Mouse (Mus musculus) neural tube, embryonic 14.5 days (tissue): ENCODE results near the gene Gpr35. TPM values are rescaled to one million over a fixed set of nuclear protein-coding genes. Genes with fewer than 3 reads are reported as not detected.

Experiments
- ATAC-seq: fragments of 200-750 bp; cut with Nextera tagmentation; 2 replicates; pipeline ENCODE4 v1.8.0; 2017; ENCODE audit warnings: low read depth, mild to moderate bottlenecking, moderate TSS enrichment, moderate library complexity
- H3K27ac ChIP-seq: fragments of 300-500 bp; sonication (generic); 2 replicates; pipeline ENCODE4 v1.5.1; 2014; ENCODE audit warnings: low read depth, mild to moderate bottlenecking, control low read depth, low read length, moderate library complexity, mixed read lengths
- H3K27me3 ChIP-seq: fragments of 300-500 bp; sonication (generic); 2 replicates; pipeline ENCODE4 v1.6.1; 2014; ENCODE audit warnings: low read length; ENCODE audit not compliant: control insufficient read depth, insufficient read depth
- H3K36me3 ChIP-seq: fragments of 300-500 bp; sonication (generic); 2 replicates; pipeline ENCODE4 v1.6.1; 2014; ENCODE audit warnings: low read length, mixed read lengths; ENCODE audit not compliant: control insufficient read depth, insufficient read depth
- H3K4me1 ChIP-seq: fragments of 300-500 bp; sonication (generic); 2 replicates; pipeline ENCODE4 v1.6.1; 2014; ENCODE audit warnings: low read length; ENCODE audit not compliant: control insufficient read depth, insufficient read depth
- H3K4me2 ChIP-seq: fragments of 300-500 bp; sonication (generic); 2 replicates; pipeline ENCODE4 v1.6.1; 2014; ENCODE audit warnings: mild to moderate bottlenecking, low read depth, low read length, control low read depth
- H3K4me3 ChIP-seq: fragments of 300-500 bp; sonication (generic); 2 replicates; pipeline ENCODE4 v1.5.1; 2014; ENCODE audit warnings: low read depth, low read length, control low read depth, mixed read lengths
- H3K9ac ChIP-seq: fragments of 300-500 bp; sonication (generic); replicated peaks from 2 replicates; pipeline ENCODE4 v1.6.1; 2014; ENCODE audit warnings: low read depth, mild to moderate bottlenecking, control low read depth, low read length, mixed read lengths
- H3K9me3 ChIP-seq: fragments of 300-500 bp; sonication (generic); 2 replicates; pipeline ENCODE4 v1.6.1; 2016; ENCODE audit warnings: low read length; ENCODE audit not compliant: control insufficient read depth
- WGBS: fragments of 180-500 bp; shearing (Covaris S2); extraction: QIAGEN DNeasy Blood & Tissue Kit; methylation state at CpG from one replicate; pipeline ENCODE4 v1.1.7; 2014; 5-methylcytosine and 5-hydroxymethylcytosine counted together
- polyA plus RNA-seq: library from polyadenylated mRNA; unstranded; fragments of >200 nt; fragmentation: Nextera tagmentation; extraction: Ambion mirVana; gene quantifications from 2 replicates; pipeline ENCODE4 v1.2.1, GENCODE M21; 2014

Gene Gpr35
- polyA plus RNA-seq, 1 experiment from 2014 or later = 0.44 TPM

- Histone ChIP-seq H3K4me1 (no peaks in the 10 kb centered on the region), H3K9me3 (no peaks in the 10 kb centered on the region), H3K4me3 (no peak overlapping the region), H3K27me3 (no peaks in the 10 kb centered on the region), H3K4me2 (no peak overlapping the region), H3K27ac (no peak overlapping the region), H3K36me3 (no peaks in the 10 kb centered on the region), H3K9ac (no peak overlapping the region)
- ATAC-seq = no peak
- WGBS = 89% methylated on average over 7 of the region's 7 CpGs
These were observed 21.5 kb downstream of the Gpr35 start for GRCm38 (mm10) chr1:92971879-92972795.

- Histone ChIP-seq H3K4me1 (no peaks in the 10 kb centered on the region), H3K9me3 (no peaks in the 10 kb centered on the region), H3K36me3 (no peaks in the 10 kb centered on the region), H3K27me3 (no peaks in the 10 kb centered on the region), H3K4me3 (no peak overlapping the region), H3K27ac (no peak overlapping the region), H3K4me2 (no peak overlapping the region), H3K9ac (no peak overlapping the region)
- no peak for ATAC-seq
- 69% methylated on average over 1 of the region's 1 CpGs for WGBS
These were observed 22.2 kb downstream of the Gpr35 start for GRCm38 (mm10) chr1:92972854-92973253.

- no peaks in the 10 kb centered on the region for H3K27me3 ChIP-seq
- no peak overlapping the region for H3K9ac ChIP-seq
- H3K9me3 ChIP-seq = no peaks in the 10 kb centered on the region
- H3K4me1 ChIP-seq = no peaks in the 10 kb centered on the region
- no peak overlapping the region for H3K27ac ChIP-seq
- 61% methylated on average over 6 of the region's 6 CpGs for WGBS
- H3K4me2 ChIP-seq = no peak overlapping the region
- no peak overlapping the region for H3K4me3 ChIP-seq
- H3K36me3 ChIP-seq = no peaks in the 10 kb centered on the region
- no peak for ATAC-seq
These were observed 25.5 kb downstream of the Gpr35 start for GRCm38 (mm10) chr1:92976141-92976566.

- Histone ChIP-seq H3K9ac (no peak overlapping the region), H3K4me3 (no peak overlapping the region), H3K9me3 (no peaks in the 10 kb centered on the region), H3K4me2 (no peak overlapping the region), H3K36me3 (no peaks in the 10 kb centered on the region), H3K4me1 (no peaks in the 10 kb centered on the region), H3K27me3 (no peaks in the 10 kb centered on the region), H3K27ac (no peak overlapping the region)
- ATAC-seq = no peak
- WGBS = 61% methylated on average over 7 of the region's 7 CpGs
These were observed 28.0 kb downstream of the Gpr35 start for GRCm38 (mm10) chr1:92978645-92979044.

- H3K9me3 ChIP-seq = no peaks in the 10 kb centered on the region
- H3K9ac ChIP-seq = no peak overlapping the region
- H3K4me1 ChIP-seq = no peaks in the 10 kb centered on the region
- no peaks in the 10 kb centered on the region for H3K36me3 ChIP-seq
- WGBS = 48% methylated on average over 11 of the region's 11 CpGs
- no peaks in the 10 kb centered on the region for H3K27me3 ChIP-seq
- ATAC-seq = no peak
- H3K4me2 ChIP-seq = no peak overlapping the region
- no peak overlapping the region for H3K27ac ChIP-seq
- H3K4me3 ChIP-seq = no peak overlapping the region
These were observed 28.5 kb downstream of the Gpr35 start for GRCm38 (mm10) chr1:92979073-92979602.

- H3K27me3 ChIP-seq = no peaks in the 10 kb centered on the region
These were observed 30.6 kb downstream of the Gpr35 start for GRCm38 (mm10) chr1:92981056-92981845.

GRCm38 (mm10) chr1:92982931-92983605 lies 32.4 kb downstream of the Gpr35 start:
- no peak for ATAC-seq
- Histone ChIP-seq H3K4me1 (no peaks in the 10 kb centered on the region), H3K4me2 (no peak overlapping the region), H3K27me3 (no peaks in the 10 kb centered on the region), H3K36me3 (no peaks in the 10 kb centered on the region), H3K9me3 (no peaks in the 10 kb centered on the region), H3K9ac (no peak overlapping the region), H3K4me3 (no peak overlapping the region), H3K27ac (no peak overlapping the region)
- 95% methylated on average over 17 of the region's 17 CpGs for WGBS

More at GRCm38 (mm10) chr1:92981056-92981845, 30.6 kb downstream of the Gpr35 start:
- no peak for ATAC-seq
- Histone ChIP-seq H3K4me2 (no peak overlapping the region), H3K36me3 (no peaks in the 10 kb centered on the region), H3K9me3 (no peaks in the 10 kb centered on the region), H3K9ac (no peak overlapping the region), H3K4me3 (no peak overlapping the region), H3K4me1 (no peaks in the 10 kb centered on the region), H3K27ac (no peak overlapping the region)
- 79% methylated on average over 7 of the region's 7 CpGs for WGBS

GRCm38 (mm10) chr1:92984999-92985398 lies 34.3 kb downstream of the Gpr35 start:
- Histone ChIP-seq H3K4me1 (no peaks in the 10 kb centered on the region), H3K9me3 (no peaks in the 10 kb centered on the region), H3K4me2 (no peak overlapping the region), H3K27me3 (no peaks in the 10 kb centered on the region), H3K27ac (no peak overlapping the region), H3K36me3 (no peaks in the 10 kb centered on the region), H3K4me3 (no peak overlapping the region), H3K9ac (no peak overlapping the region)
- WGBS = 90% methylated on average over 5 of the region's 5 CpGs
- no peak for ATAC-seq
